Mouse (Mus musculus) embryo, embryonic 10 days (tissue): Measurements from ENCODE around the gene Bahcc1.

Experiments
- DNase-seq: peaks from one replicate; pipeline ENCODE4 v3.0.0-alpha.2; 2015; ENCODE audit warnings: low spot score

Gene Bahcc1

GRCm38 (mm10) chr11:120232230-120233097 lies at the start of gene Bahcc1:
Gene Bahcc1, plus strand, starts transcription at chr11:120232947.
- peak; percentile 99 for DNase-seq

DNA sequence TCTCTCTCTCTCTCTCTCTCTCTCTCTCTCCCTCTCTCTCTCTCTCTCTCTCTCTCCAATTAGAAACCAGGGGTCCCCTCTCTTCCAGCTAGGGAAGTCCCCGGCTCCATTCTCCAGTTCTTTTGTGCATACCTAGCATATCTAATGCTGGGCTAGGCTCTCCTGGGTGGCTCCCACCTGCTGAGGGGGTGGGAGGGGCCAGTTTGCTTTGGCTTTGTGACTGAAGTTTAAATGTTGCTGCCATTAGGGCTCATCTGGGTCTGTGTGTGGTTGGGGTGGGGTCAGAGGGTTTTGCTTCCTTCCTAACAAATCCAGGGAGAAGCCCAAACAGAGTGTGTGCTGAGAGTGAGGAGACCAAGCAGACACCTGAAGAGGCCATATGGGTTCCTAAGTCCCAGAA lies 49.6 kb upstream of the Bahcc1 start:
- DNase-seq: no peak

- DNase-seq: peak; percentile 54
These were observed 49.0 kb upstream of the Bahcc1 start for GRCm38 (mm10) chr11:120183708-120184107.

DNA sequence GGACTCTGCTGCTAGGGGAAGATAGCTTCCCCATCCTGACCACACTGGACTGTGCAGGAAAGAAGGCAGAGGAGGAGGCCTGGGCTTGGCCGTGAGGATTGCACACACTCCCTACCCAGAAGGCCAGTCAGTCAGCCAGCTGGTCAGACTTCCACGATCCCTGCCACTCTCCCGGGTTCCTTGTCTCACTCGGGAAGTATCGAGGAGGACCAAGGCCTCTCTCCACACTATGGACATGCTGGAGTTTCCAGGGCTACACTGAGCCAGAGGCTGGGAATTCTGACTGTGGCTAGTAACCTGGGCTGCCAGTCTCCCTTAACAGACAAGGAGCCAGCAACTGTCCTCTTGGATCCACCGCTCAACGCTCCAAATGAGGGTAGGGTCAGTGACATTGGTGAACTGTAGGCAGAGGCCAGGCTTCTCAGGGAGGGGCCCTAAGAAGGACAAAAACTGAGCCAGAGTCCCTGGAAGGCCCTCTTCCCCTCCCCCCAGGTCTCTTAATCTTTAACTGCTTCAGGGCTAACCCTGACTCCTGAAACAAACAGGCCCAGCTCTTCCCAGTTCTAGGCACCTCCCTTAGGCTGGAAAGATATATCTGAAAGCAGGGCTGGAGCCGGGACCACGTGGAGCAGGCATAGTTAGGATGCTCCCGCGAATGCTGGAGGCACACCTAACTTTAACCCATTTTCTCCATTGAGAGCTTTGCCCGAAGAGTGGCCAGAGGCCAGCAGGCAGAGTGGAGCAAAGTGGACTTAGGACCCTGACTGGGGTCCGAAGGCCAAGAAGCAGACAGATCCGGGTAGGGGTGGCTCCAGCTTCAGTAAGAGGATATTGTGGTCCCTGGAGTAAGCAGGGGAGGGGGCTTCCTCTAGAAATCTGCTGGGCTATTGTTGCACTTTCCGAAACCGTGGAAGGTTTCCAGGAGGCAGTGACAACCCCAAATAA lies 48.1 kb upstream of the Bahcc1 start:
- peak; percentile 82 for DNase-seq

DNA sequence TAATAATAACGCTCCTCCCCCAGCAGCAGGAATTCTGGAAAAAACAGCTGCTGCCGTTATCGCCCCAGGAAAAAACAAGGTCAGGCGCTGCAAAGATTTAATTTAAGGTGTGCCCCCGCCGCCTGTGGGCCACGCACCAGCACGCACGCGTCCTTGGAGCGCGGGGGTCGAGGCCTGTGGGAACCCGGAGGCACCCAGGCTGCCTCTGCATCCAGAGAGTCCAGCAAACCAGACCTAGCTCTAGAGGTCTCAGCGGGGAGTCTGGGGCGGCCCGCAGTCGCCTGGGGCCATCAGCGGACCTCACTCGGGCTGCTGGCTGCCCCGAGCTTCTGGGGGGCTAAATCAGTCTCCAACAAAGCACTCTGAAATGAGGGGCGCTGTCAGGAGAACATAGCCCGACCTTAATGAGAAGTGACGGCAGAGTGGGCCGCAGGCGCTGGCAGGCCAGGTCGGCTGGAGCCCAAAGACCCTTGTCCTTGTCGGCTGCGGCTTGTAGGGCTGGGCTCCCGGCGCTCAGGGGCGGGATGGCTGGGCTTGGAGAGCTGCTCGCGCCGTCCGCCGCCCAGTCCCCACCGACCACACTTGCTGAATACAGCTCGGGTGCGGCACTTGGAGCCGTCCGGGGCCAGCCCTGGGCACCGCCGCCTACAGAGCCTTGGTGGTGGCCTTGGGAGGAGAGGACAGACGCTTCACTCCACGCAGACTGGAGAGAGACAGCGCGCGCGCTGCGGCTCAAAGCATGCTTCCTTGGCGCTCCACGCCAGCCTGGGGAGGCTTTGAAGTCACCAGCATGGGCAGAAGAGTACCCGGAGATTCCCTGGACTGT lies 47.2 kb upstream of the Bahcc1 start:
- DNase-seq: peak; percentile 74

GRCm38 (mm10) chr11:120186145-120186740 lies 46.5 kb upstream of the Bahcc1 start:
- no peak for DNase-seq

GRCm38 (mm10) chr11:120186821-120187235 lies 45.9 kb upstream of the Bahcc1 start:
- peak; percentile 73 for DNase-seq

DNA sequence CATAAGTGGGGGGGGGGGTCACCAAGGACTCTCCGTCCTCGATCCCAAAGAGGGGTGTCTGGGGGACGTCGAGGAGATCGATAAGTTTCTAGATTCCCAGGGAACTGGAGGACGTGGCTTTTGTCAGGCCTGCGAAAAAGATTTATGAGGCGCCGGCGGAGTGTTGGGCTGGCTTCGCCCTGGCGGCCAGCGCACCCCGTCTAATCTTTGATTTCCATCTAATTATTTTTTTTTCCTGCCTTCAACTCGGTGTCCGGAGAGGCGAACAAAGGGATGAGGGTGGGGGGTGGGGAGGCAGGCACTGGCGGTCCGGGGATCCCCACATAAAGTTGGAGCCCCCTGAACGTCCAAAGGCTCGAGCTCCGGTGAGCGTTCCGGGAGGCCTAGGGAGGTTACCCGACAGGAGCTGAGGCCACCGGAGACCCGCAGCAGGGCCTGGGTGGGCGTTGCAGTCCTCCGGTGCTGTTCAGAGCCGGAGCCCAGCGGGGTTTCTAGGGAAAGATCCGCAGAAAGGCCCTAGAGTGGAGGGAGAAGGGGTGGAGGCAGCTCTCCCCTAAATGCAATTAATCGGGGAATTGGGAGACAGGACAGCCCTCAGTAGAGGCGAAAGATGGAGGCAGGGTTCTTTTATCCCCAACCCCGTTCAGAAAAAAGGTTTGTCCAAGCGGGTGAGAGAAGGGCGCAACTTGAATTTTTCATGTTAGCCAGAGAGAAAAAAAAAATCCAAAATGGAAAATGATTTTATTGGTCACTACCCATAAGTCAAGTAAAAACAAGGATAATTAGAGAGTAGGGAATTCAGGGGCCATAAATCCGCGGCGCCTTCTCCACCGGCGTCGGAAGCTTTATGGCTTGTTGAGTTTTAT lies 45.3 kb upstream of the Bahcc1 start:
- peak; percentile 63 for DNase-seq

DNA sequence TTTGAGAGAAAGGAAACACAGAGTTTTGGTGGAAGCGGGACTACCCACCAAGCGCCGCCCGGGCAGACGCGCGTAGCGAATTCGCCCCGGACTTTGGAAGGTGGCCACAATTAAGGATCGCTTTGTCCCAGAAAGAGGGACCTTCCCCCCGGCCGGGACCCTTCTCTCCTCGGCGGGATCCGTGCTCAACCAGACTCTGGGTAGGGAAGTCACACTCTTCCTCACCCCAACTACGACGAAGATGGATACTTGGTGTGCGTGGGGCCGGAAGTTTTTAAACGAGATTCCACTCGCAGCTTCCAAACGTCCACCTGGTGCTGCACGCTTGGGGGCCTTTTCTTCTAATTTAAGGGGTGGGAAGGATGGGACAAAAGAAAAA lies 44.7 kb upstream of the Bahcc1 start:
- DNase-seq: peak; percentile 47

GRCm38 (mm10) chr11:120188481-120189441 lies 44.0 kb upstream of the Bahcc1 start:
- peak; percentile 52 for DNase-seq

- peak; percentile 99 for DNase-seq
These were observed 43.1 kb upstream of the Bahcc1 start for GRCm38 (mm10) chr11:120189459-120190312.

GRCm38 (mm10) chr11:120190526-120191412 lies 42.0 kb upstream of the Bahcc1 start:
- DNase-seq: no peak

DNA sequence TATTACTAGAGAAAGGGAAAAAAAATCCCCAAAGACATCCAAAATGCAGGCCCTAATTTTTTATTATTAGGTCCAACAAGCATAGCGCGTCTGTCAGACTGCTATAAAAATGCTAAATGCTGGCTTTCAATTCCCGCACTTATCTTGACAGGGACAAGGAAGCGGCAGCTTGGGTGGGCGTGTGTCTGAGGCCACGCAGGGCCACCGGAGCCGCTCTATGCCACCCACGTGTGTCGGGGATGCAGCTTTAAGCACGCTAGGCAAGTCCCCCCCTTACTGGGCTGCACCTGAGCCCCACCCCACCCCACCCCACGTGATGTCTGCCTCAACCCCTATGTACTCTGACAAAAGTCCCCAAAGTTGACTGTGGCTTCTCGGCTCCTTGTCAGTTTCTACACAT lies 33.9 kb upstream of the Bahcc1 start:
- DNase-seq: peak; percentile 25

DNA sequence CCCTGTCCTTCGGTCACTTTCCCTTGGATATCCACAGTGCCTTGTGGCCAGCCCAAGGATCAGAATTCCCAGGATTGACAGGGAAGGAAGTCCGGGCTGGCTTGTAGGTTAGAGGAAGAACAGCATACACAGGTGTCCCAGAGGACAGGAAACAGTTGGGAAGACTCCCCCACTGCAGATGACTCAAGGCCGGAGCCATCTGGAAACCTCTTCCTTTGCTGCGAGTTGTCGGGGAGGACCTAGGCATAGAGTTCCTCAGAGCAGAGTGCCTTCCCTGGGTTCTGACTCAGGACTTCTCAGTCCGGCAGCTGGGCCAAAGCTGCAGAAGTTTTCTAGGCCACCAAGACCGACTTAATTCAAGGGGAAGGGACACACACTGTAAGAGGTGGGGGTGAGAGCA lies 33.0 kb upstream of the Bahcc1 start:
- no peak for DNase-seq

GRCm38 (mm10) chr11:120200621-120201020 lies 32.1 kb upstream of the Bahcc1 start:
- DNase-seq: no peak

- no peak for DNase-seq
These were observed 28.5 kb upstream of the Bahcc1 start for GRCm38 (mm10) chr11:120204200-120204599.

GRCm38 (mm10) chr11:120206069-120206668 lies 26.6 kb upstream of the Bahcc1 start:
- peak; percentile 6 for DNase-seq
